Mouse (Mus musculus): ENCODE results near the gene Pnpla7. TPM values are rescaled to one million over a fixed set of nuclear protein-coding genes. Genes with fewer than 3 reads are reported as not detected.

Pnpla7 gene
- 45.6 and 71.4 TPM in 2 replicates for polyA plus RNA-seq (2011; ENCODE audit: insufficient read depth, insufficient read length, low replicate concordance, missing spikeins)

DNA sequence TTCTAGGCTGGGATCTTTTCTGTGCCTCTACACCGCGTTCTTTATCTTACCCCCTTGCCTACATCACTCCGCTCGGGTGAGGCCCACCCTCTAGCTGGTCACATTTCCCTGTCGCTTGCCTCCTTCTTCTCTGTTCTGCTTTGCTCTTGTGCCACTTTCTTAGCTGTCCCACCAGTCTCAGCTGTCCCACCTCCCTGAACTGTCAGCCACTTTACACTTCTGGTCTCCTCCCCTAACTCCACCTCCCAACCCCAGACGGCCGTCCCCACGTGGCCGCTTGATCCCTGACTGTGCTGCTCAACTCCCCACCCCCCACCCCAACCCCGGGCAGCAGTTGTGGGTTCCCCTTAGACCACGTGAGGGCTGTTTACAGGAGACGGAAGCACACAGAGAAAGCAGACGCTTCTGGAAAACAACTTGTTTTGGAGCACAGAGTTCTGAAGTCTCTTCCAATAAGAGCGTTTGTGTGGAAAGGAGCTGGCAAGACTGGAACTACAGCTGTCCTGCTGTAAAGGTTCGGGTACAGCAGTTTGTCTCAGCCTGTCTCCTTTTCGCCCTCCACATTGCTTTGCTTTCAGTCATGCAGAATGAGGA is at the start of gene Pnpla7:
TSS of gene Pnpla7 (plus strand) at position 330 of the 594 bp plus-strand sequence.
- Histone ChIP-seq H3K4me1 (ENCODE audit: control insufficient read depth, insufficient read depth, low read length) (no peaks in the 10 kb centered on the region), H3K27ac (ENCODE audit: control insufficient read depth, insufficient read depth, low read depth, low read length, poor library complexity) (peak within 1 kb of the TSS; percentile 91), H3K4me3 (replicated peaks; ENCODE audit: control insufficient read depth, low read depth, low read length) (peak within 1 kb of the TSS; percentile 76)
- TF ChIP-seq POLR2A (IDR thresholded peaks at IDR 0.05; ENCODE audit: borderline replicate concordance, control insufficient read depth, low read depth, low read length) = no peak; the same call in 1 of the 2 replicates
- no peak; the same call in 1 of the 2 replicates for TF ChIP-seq CTCF (IDR thresholded peaks at IDR 0.05; ENCODE audit: control insufficient read depth, insufficient read depth, low read length)
- WGBS = 0% methylated on average over 16 of the region's 16 CpGs

DNA sequence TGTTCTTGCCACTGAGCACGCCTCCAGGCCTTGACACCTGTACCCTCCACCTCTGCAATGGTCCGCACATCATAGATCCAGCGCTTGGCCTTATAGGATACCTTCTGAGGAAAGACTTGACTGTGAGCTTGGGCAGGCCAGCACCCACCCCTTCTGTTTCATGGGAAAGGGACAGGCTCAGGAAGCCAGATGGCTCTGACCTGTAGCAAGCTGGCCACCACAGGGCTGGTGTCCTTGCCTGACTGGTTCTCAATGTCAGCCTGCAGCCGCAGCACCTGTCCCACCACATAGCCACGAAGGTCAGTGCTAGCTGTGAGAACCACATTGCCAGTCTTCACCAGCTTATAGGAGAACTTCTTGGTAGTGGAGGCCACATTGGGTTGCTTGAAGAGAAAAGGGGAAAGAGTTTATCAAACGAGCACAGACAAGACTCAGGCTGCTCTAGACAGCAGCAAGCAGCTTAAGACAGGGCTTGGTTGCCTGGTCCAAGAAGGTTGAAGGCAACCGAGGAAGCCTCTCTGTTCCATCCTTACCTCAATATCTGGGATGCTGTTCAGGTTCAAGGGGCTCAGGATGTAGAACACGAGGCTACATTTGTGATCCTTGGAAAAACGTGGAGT is 49.4 kb upstream of the Pnpla7 start:
- H3K4me1 ChIP-seq (ENCODE audit: control insufficient read depth, insufficient read depth, low read length) = no peaks in the 10 kb centered on the region
- WGBS = 77% methylated on average over 9 of the region's 9 CpGs
- H3K27ac ChIP-seq (ENCODE audit: control insufficient read depth, insufficient read depth, low read depth, low read length, poor library complexity) = no peak overlapping the region
- H3K4me3 ChIP-seq (replicated peaks; ENCODE audit: control insufficient read depth, low read depth, low read length) = no peak overlapping the region
- TF ChIP-seq POLR2A (IDR thresholded peaks at IDR 0.05; ENCODE audit: borderline replicate concordance, control insufficient read depth, low read depth, low read length) (no peak), CTCF (IDR thresholded peaks at IDR 0.05; ENCODE audit: control insufficient read depth, insufficient read depth, low read length) (no peak)

DNA sequence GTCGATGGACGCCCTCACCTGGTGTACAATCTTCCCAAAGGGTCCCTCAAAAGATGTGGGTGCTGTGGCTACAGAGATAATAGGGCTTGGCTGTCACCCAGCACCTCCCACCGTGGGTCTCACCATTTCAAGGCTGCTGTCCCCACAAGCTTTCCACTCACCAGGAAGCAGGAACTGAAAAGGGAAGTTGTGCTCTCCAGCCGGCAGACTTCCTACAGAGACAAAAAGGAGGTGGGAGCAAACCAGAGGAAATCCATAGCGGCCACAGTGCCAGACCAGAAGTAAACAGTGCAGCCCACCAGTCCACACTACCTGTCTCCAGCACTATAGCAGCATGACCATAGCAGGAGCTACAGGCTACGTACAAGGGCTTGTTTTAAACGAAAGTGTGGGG is 48.9 kb upstream of the Pnpla7 start:
- Histone ChIP-seq H3K4me3 (replicated peaks; ENCODE audit: control insufficient read depth, low read depth, low read length) (no peak overlapping the region), H3K4me1 (ENCODE audit: control insufficient read depth, insufficient read depth, low read length) (no peaks in the 10 kb centered on the region), H3K27ac (ENCODE audit: control insufficient read depth, insufficient read depth, low read depth, low read length, poor library complexity) (no peak overlapping the region)
- 39% methylated on average over 7 of the region's 7 CpGs for WGBS
- no peak for TF ChIP-seq CTCF (IDR thresholded peaks at IDR 0.05; ENCODE audit: control insufficient read depth, insufficient read depth, low read length)
- no peak for TF ChIP-seq POLR2A (IDR thresholded peaks at IDR 0.05; ENCODE audit: borderline replicate concordance, control insufficient read depth, low read depth, low read length)

DNA sequence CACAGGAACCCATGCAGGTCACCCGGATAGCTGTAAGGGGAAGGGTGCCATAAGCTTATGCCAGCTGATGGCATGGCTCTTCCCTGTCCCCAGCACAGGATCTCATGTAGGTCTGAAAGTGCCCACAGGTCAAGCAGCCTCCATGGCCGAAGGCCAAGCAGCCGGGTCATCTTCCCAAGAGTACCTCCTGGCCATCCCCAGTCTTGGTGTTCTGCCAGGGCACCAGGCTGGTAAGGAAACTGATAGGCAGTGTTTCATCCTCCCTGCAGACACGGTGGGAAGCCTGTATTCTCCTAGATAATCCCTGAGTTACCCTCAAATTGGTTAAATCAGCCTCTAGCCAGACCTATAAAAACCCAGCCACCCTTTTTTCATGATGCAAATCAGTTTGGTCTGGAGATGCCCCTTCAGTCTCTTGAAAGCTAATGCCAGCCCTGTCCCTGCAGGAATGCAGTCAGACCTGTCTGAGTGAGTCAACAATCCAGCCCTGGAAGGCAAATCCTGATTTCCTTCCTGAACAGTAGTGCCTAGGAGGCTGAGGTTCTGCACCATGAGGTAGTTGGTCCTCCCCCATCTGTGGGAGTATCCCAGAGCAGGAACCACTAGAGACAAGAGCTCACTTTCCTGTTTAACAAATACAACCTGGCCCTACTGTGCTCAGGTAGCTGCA is 47.9 kb upstream of the Pnpla7 start:
- H3K4me3 ChIP-seq (replicated peaks; ENCODE audit: control insufficient read depth, low read depth, low read length) = no peak overlapping the region

DNA sequence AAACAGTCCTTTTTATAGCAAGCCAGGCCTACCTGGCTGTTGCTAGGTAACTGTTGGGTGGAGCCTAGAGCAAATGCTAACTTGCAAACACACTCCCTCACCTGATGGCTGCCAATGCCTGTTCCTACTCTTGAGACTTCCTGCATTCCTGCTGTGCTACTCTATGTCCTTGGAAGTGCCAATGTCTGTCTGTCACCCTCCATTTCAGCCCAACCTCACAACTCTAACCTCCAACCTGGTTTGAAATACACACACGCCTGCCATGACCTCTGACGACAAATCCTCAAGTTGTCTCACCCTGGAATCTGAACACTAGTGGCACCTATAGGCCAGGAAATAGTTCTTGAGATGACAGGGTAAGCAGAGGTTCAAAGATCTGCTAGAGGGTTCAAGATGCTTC is 46.7 kb upstream of the Pnpla7 start:
- 79% methylated on average over 2 of the region's 2 CpGs for WGBS
- TF ChIP-seq CTCF (IDR thresholded peaks at IDR 0.05; ENCODE audit: control insufficient read depth, insufficient read depth, low read length) (no peak), POLR2A (IDR thresholded peaks at IDR 0.05; ENCODE audit: borderline replicate concordance, control insufficient read depth, low read depth, low read length) (no peak)
- H3K27ac ChIP-seq (ENCODE audit: control insufficient read depth, insufficient read depth, low read depth, low read length, poor library complexity) = no peak overlapping the region
- H3K4me3 ChIP-seq (replicated peaks; ENCODE audit: control insufficient read depth, low read depth, low read length) = no peak overlapping the region
- peaks cover 2% of the 10 kb centered on the region; the same call in 1 of the 2 replicates for H3K4me1 ChIP-seq (ENCODE audit: control insufficient read depth, insufficient read depth, low read length)

More for the DNA sequence above, 47.9 kb upstream of the Pnpla7 start:
- Histone ChIP-seq H3K27ac (ENCODE audit: control insufficient read depth, insufficient read depth, low read depth, low read length, poor library complexity) (no peak overlapping the region; the same call in 1 of the 2 replicates), H3K4me1 (ENCODE audit: control insufficient read depth, insufficient read depth, low read length) (no peaks in the 10 kb centered on the region)
- TF ChIP-seq CTCF (IDR thresholded peaks at IDR 0.05; ENCODE audit: control insufficient read depth, insufficient read depth, low read length) (no peak), POLR2A (IDR thresholded peaks at IDR 0.05; ENCODE audit: borderline replicate concordance, control insufficient read depth, low read depth, low read length) (no peak)
- WGBS = 61% methylated on average over 4 of the region's 4 CpGs

DNA sequence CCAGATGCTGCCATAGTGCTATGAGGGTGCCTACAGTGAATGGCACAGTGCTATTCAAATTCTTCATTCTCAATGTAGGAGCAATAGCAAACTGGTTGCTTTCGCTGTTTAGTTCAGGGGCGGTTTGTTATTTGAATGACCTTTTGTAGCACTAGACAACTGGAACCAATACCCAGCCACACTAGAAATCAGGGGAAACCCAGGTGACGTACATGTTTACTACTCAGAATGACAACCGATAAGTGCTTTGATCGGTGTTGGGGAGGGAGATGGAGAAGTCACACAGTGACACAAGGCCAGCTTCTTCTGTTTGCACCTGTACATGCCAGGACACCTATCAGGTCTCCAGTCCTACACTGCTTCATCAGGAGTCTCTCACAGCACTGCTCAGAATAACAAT is 46.2 kb upstream of the Pnpla7 start:
- Histone ChIP-seq H3K4me3 (replicated peaks; ENCODE audit: control insufficient read depth, low read depth, low read length) (no peak overlapping the region), H3K4me1 (ENCODE audit: control insufficient read depth, insufficient read depth, low read length) (peaks cover 2% of the 10 kb centered on the region; the same call in 1 of the 2 replicates), H3K27ac (ENCODE audit: control insufficient read depth, insufficient read depth, low read depth, low read length, poor library complexity) (no peak overlapping the region)
- TF ChIP-seq CTCF (IDR thresholded peaks at IDR 0.05; ENCODE audit: control insufficient read depth, insufficient read depth, low read length) (no peak), POLR2A (IDR thresholded peaks at IDR 0.05; ENCODE audit: borderline replicate concordance, control insufficient read depth, low read depth, low read length) (no peak)
- WGBS = 89% methylated on average over 5 of the region's 5 CpGs

DNA sequence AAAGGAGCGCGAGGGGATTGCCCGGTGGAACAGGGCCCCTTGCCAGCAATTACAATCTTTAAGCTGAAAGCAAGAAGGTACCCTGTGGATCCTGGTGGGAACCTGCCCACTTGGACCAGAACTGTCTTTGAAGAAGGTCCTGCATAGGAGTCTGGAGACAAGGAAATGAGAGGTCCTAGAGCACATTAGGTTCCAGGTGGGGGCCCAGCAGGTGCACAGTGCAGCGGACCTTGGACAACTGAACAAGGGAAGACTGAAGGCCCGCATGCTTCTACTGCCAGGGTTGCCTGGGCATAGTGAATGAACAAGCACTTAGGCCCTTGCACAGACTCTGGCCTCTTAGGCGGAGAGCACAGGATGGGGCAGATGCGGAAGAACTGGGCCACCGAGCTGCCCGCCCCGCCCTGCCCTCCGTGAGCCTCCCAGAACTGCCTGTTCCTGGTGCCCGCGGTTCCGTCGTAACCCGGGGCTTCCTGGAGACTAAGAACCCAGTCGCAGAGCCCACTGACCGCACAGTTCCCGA is 41.3 kb upstream of the Pnpla7 start:
- 0 out of 2 replicates have a peak, but pooled peaks have one; percentile 13 for TF ChIP-seq POLR2A (IDR thresholded peaks at IDR 0.05; ENCODE audit: borderline replicate concordance, control insufficient read depth, low read depth, low read length)
- TF ChIP-seq CTCF (IDR thresholded peaks at IDR 0.05; ENCODE audit: control insufficient read depth, insufficient read depth, low read length) = no peak
- Histone ChIP-seq H3K4me1 (ENCODE audit: control insufficient read depth, insufficient read depth, low read length) (peaks cover 2% of the 10 kb centered on the region; the same call in 1 of the 2 replicates), H3K27ac (ENCODE audit: control insufficient read depth, insufficient read depth, low read depth, low read length, poor library complexity) (peak overlapping the region; percentile 97), H3K4me3 (replicated peaks; ENCODE audit: control insufficient read depth, low read depth, low read length) (peak overlapping the region; percentile 73)
- WGBS = 2% methylated on average over 19 of the region's 19 CpGs
